ENCODE assay signal across 8 mouse cellular contexts in the genomic region with DNA sequence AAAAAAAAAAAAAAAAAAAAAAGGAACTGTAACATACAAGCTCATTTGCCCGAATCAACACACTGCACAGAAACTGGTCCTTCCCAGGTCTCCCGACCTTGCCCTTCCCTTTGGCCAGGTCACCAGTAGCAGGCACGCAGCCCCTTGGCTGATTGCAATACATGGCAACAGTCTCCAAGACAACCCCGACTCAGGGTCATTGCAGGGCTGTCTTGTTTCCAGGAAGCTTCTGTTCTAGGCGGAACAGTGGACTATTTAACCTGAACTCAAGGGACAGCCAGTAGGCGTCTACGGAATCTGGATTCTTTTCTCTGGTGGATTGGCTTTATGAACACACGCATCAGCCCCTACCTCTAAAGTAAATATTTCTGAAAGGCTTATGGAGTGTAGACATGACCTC.
DNase-seq lines count a peak whose midpoint lies in the region; ATAC-seq lines count a peak whose summit lies in the region.

No protein-coding gene starts in this region.

- DNase-seq in right cerebral cortex, postnatal 10 days (ENCODE audit: low spot score in 2 of 2), result peak; percentile 23 to 26
- DNase-seq in right cerebral cortex, postnatal 14 days, result no peak
- peak; percentile 20 for DNase-seq in gastrocnemius, postnatal 14 days
- peak; percentile 49 to 67 for DNase-seq in kidney, adult 8-10 months
- DNase-seq in lung, postnatal 4 days, result peak; percentile 37 to 74
- DNase-seq in spleen, adult 12 weeks (ENCODE audit: low spot score), result no peak

- intact Hi-C loops in gastrocnemius, postnatal 14 days (cut with DNase I; ENCODE audit: low total_unique reads), result no loop called here

- no peak for ATAC-seq in megakaryocyte, adult 5-6 weeks (ENCODE audit: poor library complexity, severe bottlenecking)
- no peak for ATAC-seq in inflammation-experienced regulatory T-cells, adult 6 months

Comparison
In these comparisons a context has a peak if more than half of its experiments do, and no peak if none do; other contexts are left out.
1. DNase-seq: peak in right cerebral cortex, postnatal 10 days (2 of 2), gastrocnemius, postnatal 14 days (single experiment), kidney, adult 8-10 months (2 of 2) and lung, postnatal 4 days (2 of 2); none in right cerebral cortex, postnatal 14 days (single experiment) and spleen, adult 12 weeks (single experiment).